Mouse (Mus musculus) liver, adult 2 months (tissue): ENCODE measurements around the gene Mat1a. TPM values are rescaled to one million over a fixed set of nuclear protein-coding genes. Genes with fewer than 3 reads are reported as not detected.

Experiments
- DNase-seq: peaks from one replicate; pipeline ENCODE4 v3.0.0-alpha.2; 2011; ENCODE audit warnings: low read depth, low spot score; ENCODE audit errors: extremely low read depth
- H3K27ac ChIP-seq: fragments of 200-500 bp; replicated peaks from 2 replicates; pipeline ENCODE4 v1.5.1; 2012; ENCODE audit warnings: low read depth, mild to moderate bottlenecking, control low read depth, inconsistent platforms, low read length; ENCODE audit not compliant: insufficient read depth
- H3K27me3 ChIP-seq: fragments of 200-500 bp; 2 replicates; pipeline ENCODE4 v1.6.1; 2012; ENCODE audit warnings: mild to moderate bottlenecking, moderate library complexity, low read length, inconsistent platforms; ENCODE audit not compliant: control insufficient read depth, insufficient read depth
- H3K36me3 ChIP-seq: fragments of 200-500 bp; 2 replicates; pipeline ENCODE4 v1.6.1; 2012; ENCODE audit warnings: low read length, inconsistent platforms; ENCODE audit not compliant: control insufficient read depth, insufficient read depth
- H3K4me1 ChIP-seq: fragments of 200-500 bp; 2 replicates; pipeline ENCODE4 v1.6.1; 2011; ENCODE audit warnings: low read length; ENCODE audit not compliant: control insufficient read depth, insufficient read depth
- H3K4me3 ChIP-seq: fragments of 200-500 bp; 2 replicates; pipeline ENCODE4 v1.5.1; 2011; ENCODE audit warnings: low read depth, mild to moderate bottlenecking, control low read depth, low read length, moderate library complexity; ENCODE audit not compliant: insufficient read depth
- H3K79me2 ChIP-seq: fragments of 200-500 bp; 2 replicates; pipeline ENCODE4 v1.6.1; 2012; ENCODE audit warnings: inconsistent platforms, mild to moderate bottlenecking, low read length, moderate library complexity; ENCODE audit not compliant: control insufficient read depth, insufficient read depth
- H3K9ac ChIP-seq: fragments of 200-500 bp; 2 replicates; pipeline ENCODE4 v1.6.1; 2012; ENCODE audit warnings: low read depth, mild to moderate bottlenecking, control low read depth, inconsistent platforms, low read length
- CTCF ChIP-seq: fragments of 200-500 bp; IDR thresholded peaks from 2 replicates; pipeline ENCODE4 v1.5.1; 2011; ENCODE audit warnings: low read depth, low read length, control low read depth
- POLR2A ChIP-seq: fragments of 200-500 bp; IDR thresholded peaks from 2 replicates; pipeline ENCODE4 v1.6.1; 2011; ENCODE audit warnings: low read length, control low read depth; ENCODE audit not compliant: insufficient read depth; ENCODE audit errors: extremely low read depth
- WGBS: fragments of 180-500 bp; shearing (Covaris S2); methylation state at CpG from one replicate; pipeline ENCODE4 v1.1.7; 2018; 5-methylcytosine and 5-hydroxymethylcytosine counted together
- polyA plus RNA-seq: library from polyadenylated mRNA; depleted of rRNA; stranded (reverse); fragments of >200 nt; gene quantifications from 2 replicates; pipeline ENCODE4 v1.2.3, GENCODE M21; 2012
- total RNA-seq: library from RNA; depleted of rRNA; stranded (reverse); fragments of >200 nt; gene quantifications from 2 replicates; pipeline ENCODE4 v1.2.3, GENCODE M21; 2014

Mat1a gene
- total and polyA plus RNA-seq, 2 experiments: 1,412 to 2,768 TPM

GRCm38 (mm10) chr14:41112944-41113343 lies 8.1 kb downstream of the Mat1a start:
- 12% methylated on average over 4 of the region's 4 CpGs for WGBS

DNA sequence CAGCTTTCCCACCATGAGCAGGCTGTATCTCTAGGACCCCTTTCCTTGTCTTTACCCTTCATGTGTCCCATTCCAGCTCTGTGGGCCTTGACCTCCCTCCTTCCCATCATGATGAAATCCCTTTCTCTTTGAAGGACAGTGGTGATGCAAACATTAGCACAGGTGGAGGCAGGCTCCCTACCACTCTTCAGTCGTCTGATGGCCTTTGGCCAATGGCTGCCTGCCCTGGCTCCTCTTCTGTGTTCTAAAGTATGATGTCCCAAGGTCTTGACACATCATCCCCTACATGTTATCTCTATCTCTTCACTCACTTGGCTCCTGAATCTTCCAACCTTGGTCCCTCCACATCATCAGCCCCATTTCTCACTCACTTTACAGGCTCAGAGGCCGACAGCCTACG lies 11.4 kb downstream of the Mat1a start:
- Histone ChIP-seq H3K27me3 (no peaks in the 10 kb centered on the region), H3K79me2 (no peaks in the 10 kb centered on the region), H3K36me3 (peaks cover 88% of the 10 kb centered on the region), H3K4me3 (no peak overlapping the region), H3K27ac (peak overlapping the region; percentile 89), H3K9ac (peak overlapping the region; percentile 56), H3K4me1 (peaks cover 24% of the 10 kb centered on the region)
- TF ChIP-seq POLR2A (no peak), CTCF (no peak)
- peak; percentile 92 for DNase-seq
- WGBS: 26% methylated on average over 3 of the region's 3 CpGs

More at GRCm38 (mm10) chr14:41112944-41113343, 8.1 kb downstream of the Mat1a start:
- H3K9ac ChIP-seq: peak overlapping the region; percentile 66; the same call in 1 of the 2 replicates
- no peaks in the 10 kb centered on the region; the same call in 1 of the 2 replicates for H3K79me2 ChIP-seq
- no peak overlapping the region for H3K4me3 ChIP-seq
- H3K27ac ChIP-seq: peak overlapping the region; percentile 98
- DNase-seq: peak; percentile 98
- no peak for TF ChIP-seq POLR2A
- no peak for TF ChIP-seq CTCF
- H3K27me3 ChIP-seq: no peaks in the 10 kb centered on the region
- peaks cover 31% of the 10 kb centered on the region for H3K4me1 ChIP-seq
- peaks cover 85% of the 10 kb centered on the region for H3K36me3 ChIP-seq

- Histone ChIP-seq H3K4me3 (no peak overlapping the region), H3K4me1 (no peaks in the 10 kb centered on the region; the same call in 1 of the 2 replicates), H3K36me3 (peaks cover 40% of the 10 kb centered on the region), H3K27me3 (no peaks in the 10 kb centered on the region), H3K27ac (peak overlapping the region; percentile 9; the same call in 1 of the 2 replicates), H3K79me2 (no peaks in the 10 kb centered on the region), H3K9ac (no peak overlapping the region)
- peak; percentile 53 for DNase-seq
- WGBS: 58% methylated on average over 5 of the region's 5 CpGs
- TF ChIP-seq POLR2A: no peak
- no peak for TF ChIP-seq CTCF
These were observed 19.8 kb downstream of the Mat1a start for GRCm38 (mm10) chr14:41124683-41125082.

DNA sequence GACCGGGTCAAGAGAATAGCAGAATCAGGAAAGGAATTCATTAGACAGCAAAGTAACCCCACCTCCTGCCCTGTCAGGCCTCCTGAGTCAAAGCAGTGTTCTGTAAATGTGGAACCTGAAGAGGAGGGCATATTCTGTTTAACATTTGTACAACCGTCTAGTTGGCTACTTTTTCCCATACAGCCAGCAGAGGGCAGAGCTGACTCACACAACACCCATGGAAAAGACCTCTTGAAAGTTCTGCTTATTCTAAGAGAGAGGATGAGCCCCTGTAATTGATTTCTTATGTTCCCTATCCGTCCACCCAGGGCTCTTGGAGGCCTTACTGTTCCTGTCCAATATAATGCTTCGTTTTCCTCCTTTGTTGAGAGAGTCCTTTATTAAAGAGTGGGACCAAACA lies 23.2 kb downstream of the Mat1a start:
- no peak overlapping the region for H3K27ac ChIP-seq
- TF ChIP-seq CTCF (0 out of 2 replicates have a peak, but pooled peaks have one; percentile 8), POLR2A (no peak)
- no peaks in the 10 kb centered on the region for H3K27me3 ChIP-seq
- H3K9ac ChIP-seq: no peak overlapping the region
- no peak overlapping the region for H3K4me3 ChIP-seq
- H3K36me3 ChIP-seq: peaks cover 7% of the 10 kb centered on the region
- peak; percentile 68 for DNase-seq
- 10% methylated on average over 4 of the region's 4 CpGs for WGBS
- H3K4me1 ChIP-seq: no peaks in the 10 kb centered on the region
- H3K79me2 ChIP-seq: no peaks in the 10 kb centered on the region

DNA sequence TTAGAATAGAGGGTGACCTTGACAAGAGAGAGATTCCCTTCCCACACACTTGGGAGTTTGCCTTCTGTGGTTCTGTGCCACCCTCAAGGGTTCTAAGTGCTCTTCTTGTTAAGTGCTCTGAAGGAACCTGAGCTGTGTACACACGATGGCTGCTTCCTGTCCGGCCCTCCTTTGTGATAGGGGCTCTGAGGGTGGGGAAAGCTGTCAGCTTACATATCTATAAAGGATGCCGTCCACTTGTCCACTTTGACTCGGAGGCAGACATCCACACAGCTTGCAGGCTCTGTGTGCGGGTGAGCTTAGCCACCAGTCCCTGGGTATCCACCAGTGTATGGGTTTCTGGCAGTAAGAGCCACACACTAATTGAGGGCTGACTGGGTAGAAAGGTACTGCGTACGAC lies 26.7 kb downstream of the Mat1a start, which contains the start of gene Sftpa1:
Gene Sftpa1, plus strand, starts transcription at position 243 of the 400 bp plus-strand sequence.
- H3K9ac ChIP-seq: no peak within 1 kb of the TSS
- H3K36me3 ChIP-seq: no peaks in the 10 kb centered on the region
- H3K79me2 ChIP-seq: no peaks in the 10 kb centered on the region
- H3K4me1 ChIP-seq: no peaks in the 10 kb centered on the region
- no peak for TF ChIP-seq POLR2A
- no peak for TF ChIP-seq CTCF
- H3K4me3 ChIP-seq: no peak within 1 kb of the TSS
- no peak for DNase-seq
- 89% methylated on average over 7 of the region's 7 CpGs for WGBS
- no peak within 1 kb of the TSS for H3K27ac ChIP-seq
- H3K27me3 ChIP-seq: no peaks in the 10 kb centered on the region

DNA sequence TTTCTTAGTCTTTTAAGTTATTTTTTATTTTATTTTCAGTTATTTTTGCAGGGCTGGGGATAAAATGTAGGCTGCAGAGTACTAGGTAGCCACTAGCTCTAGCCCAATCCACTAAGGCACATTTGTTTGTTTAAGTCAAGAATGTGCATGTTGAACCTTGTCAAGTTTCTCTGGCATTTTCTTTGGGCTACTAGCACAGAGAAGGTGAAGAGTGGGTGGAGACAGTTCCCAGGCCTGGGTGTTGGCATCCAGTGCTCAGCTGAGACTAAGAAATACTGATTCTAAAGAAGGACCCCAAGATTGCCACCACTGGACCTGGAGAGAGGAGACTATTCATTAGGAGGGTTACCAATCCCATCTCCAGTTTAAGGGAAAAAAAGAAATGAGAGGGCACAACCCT lies 32.2 kb downstream of the Mat1a start:
- no peaks in the 10 kb centered on the region for H3K79me2 ChIP-seq
- H3K4me1 ChIP-seq: peaks cover 9% of the 10 kb centered on the region
- H3K36me3 ChIP-seq: no peaks in the 10 kb centered on the region
- no peak for DNase-seq
- no peak overlapping the region for H3K4me3 ChIP-seq
- no peaks in the 10 kb centered on the region for H3K27me3 ChIP-seq
- TF ChIP-seq CTCF: no peak
- TF ChIP-seq POLR2A: no peak
- no peak overlapping the region for H3K27ac ChIP-seq
- no peak overlapping the region for H3K9ac ChIP-seq
